Mouse (Mus musculus) heart, embryonic 16.5 days (tissue): Measurements from ENCODE around the gene Nvl. TPM values are rescaled to one million over a fixed set of nuclear protein-coding genes. Genes with fewer than 3 reads are reported as not detected.

ENCODE experiments used
- ATAC-seq: fragments of 200-750 bp; cut with Nextera tagmentation; replicated peaks from 2 replicates; pipeline ENCODE4 v1.8.0; 2017; ENCODE audit warnings: moderate number of reproducible peaks; ENCODE audit not compliant: insufficient read depth, low FRiP score; ENCODE audit errors: extremely low read depth
- H3K27ac ChIP-seq: fragments of 300-500 bp; sonication (generic); 2 replicates; pipeline ENCODE4 v1.5.1; 2014; ENCODE audit warnings: mild to moderate bottlenecking, low read length, control low read depth, moderate library complexity
- H3K27me3 ChIP-seq: fragments of 300-500 bp; sonication (generic); 2 replicates; pipeline ENCODE4 v1.6.1; 2014; ENCODE audit warnings: low read length, mixed read lengths; ENCODE audit not compliant: control insufficient read depth, insufficient read depth
- H3K36me3 ChIP-seq: fragments of 300-500 bp; sonication (generic); 2 replicates; pipeline ENCODE4 v1.6.1; 2014; ENCODE audit not compliant: control insufficient read depth, insufficient read depth
- H3K4me1 ChIP-seq: fragments of 300-500 bp; sonication (generic); 2 replicates; pipeline ENCODE4 v1.6.1; 2014; ENCODE audit warnings: low read length, mixed read lengths; ENCODE audit not compliant: control insufficient read depth, insufficient read depth
- H3K4me2 ChIP-seq: fragments of 300-500 bp; sonication (generic); 2 replicates; pipeline ENCODE4 v1.6.1; 2014; ENCODE audit warnings: low read depth, mild to moderate bottlenecking, control low read depth, low read length
- H3K4me3 ChIP-seq: fragments of 300-500 bp; sonication (generic); 2 replicates; pipeline ENCODE4 v1.5.1; 2014; ENCODE audit warnings: mild to moderate bottlenecking, control low read depth, low read length
- H3K9ac ChIP-seq: fragments of 300-500 bp; sonication (generic); 2 replicates; pipeline ENCODE4 v1.6.1; 2014; ENCODE audit warnings: low read length, control low read depth
- H3K9me3 ChIP-seq: fragments of 300-500 bp; sonication (generic); replicated peaks from 2 replicates; pipeline ENCODE4 v1.6.1; 2016; ENCODE audit warnings: low read length; ENCODE audit not compliant: control insufficient read depth
- WGBS: fragments of 180-500 bp; shearing (Covaris S2); extraction: QIAGEN DNeasy Blood & Tissue Kit; methylation state at CpG from one replicate; pipeline ENCODE4 v1.1.7; 2014; 5-methylcytosine and 5-hydroxymethylcytosine counted together
- polyA plus RNA-seq: library from polyadenylated mRNA; unstranded; fragments of >200 nt; fragmentation: Nextera tagmentation; extraction: Ambion mirVana; gene quantifications from 2 replicates; pipeline ENCODE4 v1.2.1, GENCODE M21; 2015

Nvl gene
- polyA plus RNA-seq, 1 experiment from 2014 or later, result 16.4 TPM

GRCm38 (mm10) chr1:181124145-181124544 lies 19.9 kb downstream of the Nvl start:
- no peaks in the 10 kb centered on the region for H3K4me1 ChIP-seq
- ATAC-seq, result no peak
- no peak overlapping the region for H3K4me3 ChIP-seq
- peaks cover 42% of the 10 kb centered on the region for H3K36me3 ChIP-seq
- H3K9me3 ChIP-seq, result no peaks in the 10 kb centered on the region
- 84% methylated on average over 2 of the region's 2 CpGs for WGBS
- no peak overlapping the region for H3K27ac ChIP-seq
- H3K4me2 ChIP-seq, result no peak overlapping the region
- H3K9ac ChIP-seq, result no peak overlapping the region
- no peaks in the 10 kb centered on the region for H3K27me3 ChIP-seq

GRCm38 (mm10) chr1:181117112-181117511 lies 26.9 kb downstream of the Nvl start:
- ATAC-seq, result no peak
- peaks cover 36% of the 10 kb centered on the region for H3K36me3 ChIP-seq
- no peak overlapping the region for H3K4me2 ChIP-seq
- no peaks in the 10 kb centered on the region for H3K27me3 ChIP-seq
- H3K27ac ChIP-seq, result no peak overlapping the region
- H3K4me1 ChIP-seq, result no peaks in the 10 kb centered on the region
- no peaks in the 10 kb centered on the region for H3K9me3 ChIP-seq
- H3K4me3 ChIP-seq, result no peak overlapping the region
- WGBS, result 89% methylated on average over 4 of the region's 4 CpGs
- no peak overlapping the region for H3K9ac ChIP-seq

GRCm38 (mm10) chr1:181090048-181090447 lies 54.0 kb downstream of the Nvl start:
- Histone ChIP-seq H3K9ac (no peak overlapping the region), H3K36me3 (peaks cover 28% of the 10 kb centered on the region), H3K4me2 (no peak overlapping the region), H3K4me1 (no peaks in the 10 kb centered on the region), H3K27ac (no peak overlapping the region), H3K9me3 (no peaks in the 10 kb centered on the region), H3K27me3 (no peaks in the 10 kb centered on the region), H3K4me3 (no peak overlapping the region)
- no peak for ATAC-seq
- 69% methylated on average over 12 of the region's 12 CpGs for WGBS

GRCm38 (mm10) chr1:181084021-181084420 lies 60.0 kb downstream of the Nvl start:
- 32% methylated on average over 2 of the region's 2 CpGs for WGBS
- ATAC-seq, result no peak

GRCm38 (mm10) chr1:181073075-181073474 lies 70.9 kb downstream of the Nvl start:
- 43% methylated on average over 5 of the region's 5 CpGs for WGBS
- ATAC-seq, result no peak
- H3K9me3 ChIP-seq, result no peaks in the 10 kb centered on the region
- H3K27me3 ChIP-seq, result 0 out of 2 replicates have a peak, but pooled peaks cover 3% of the 10 kb centered on the region
- no peak overlapping the region for H3K4me2 ChIP-seq
- no peak overlapping the region for H3K9ac ChIP-seq
- H3K36me3 ChIP-seq, result no peaks in the 10 kb centered on the region
- H3K27ac ChIP-seq, result no peak overlapping the region
- no peak overlapping the region for H3K4me3 ChIP-seq
- no peaks in the 10 kb centered on the region for H3K4me1 ChIP-seq

More at GRCm38 (mm10) chr1:181084021-181084420, 60.0 kb downstream of the Nvl start:
- H3K4me1 ChIP-seq, result no peaks in the 10 kb centered on the region
- no peaks in the 10 kb centered on the region for H3K27me3 ChIP-seq
- H3K9me3 ChIP-seq, result no peaks in the 10 kb centered on the region
- no peak overlapping the region for H3K27ac ChIP-seq
- H3K36me3 ChIP-seq, result no peaks in the 10 kb centered on the region
- no peak overlapping the region for H3K9ac ChIP-seq
- no peak overlapping the region for H3K4me2 ChIP-seq
- H3K4me3 ChIP-seq, result no peak overlapping the region

- no peaks in the 10 kb centered on the region for H3K36me3 ChIP-seq
- no peak overlapping the region for H3K27ac ChIP-seq
- H3K4me2 ChIP-seq, result no peak overlapping the region
- no peak overlapping the region for H3K4me3 ChIP-seq
- no peaks in the 10 kb centered on the region for H3K27me3 ChIP-seq
- H3K9me3 ChIP-seq, result no peaks in the 10 kb centered on the region
- no peaks in the 10 kb centered on the region for H3K4me1 ChIP-seq
- 57% methylated on average over 11 of the region's 11 CpGs for WGBS
- no peak for ATAC-seq
- H3K9ac ChIP-seq, result no peak overlapping the region
These were observed 74.3 kb downstream of the Nvl start for GRCm38 (mm10) chr1:181069671-181070070.

- Histone ChIP-seq H3K36me3 (no peaks in the 10 kb centered on the region), H3K27ac (no peak overlapping the region), H3K4me3 (no peak overlapping the region), H3K9me3 (no peaks in the 10 kb centered on the region), H3K27me3 (no peaks in the 10 kb centered on the region), H3K4me2 (no peak overlapping the region), H3K9ac (no peak overlapping the region), H3K4me1 (no peaks in the 10 kb centered on the region)
- WGBS, result 48% methylated on average over 1 of the region's 1 CpGs
- ATAC-seq, result no peak
These were observed 75.7 kb downstream of the Nvl start for GRCm38 (mm10) chr1:181068344-181068743.

GRCm38 (mm10) chr1:181064648-181065047 lies 79.4 kb downstream of the Nvl start:
- Histone ChIP-seq H3K27me3 (no peaks in the 10 kb centered on the region), H3K27ac (no peak overlapping the region), H3K4me2 (no peak overlapping the region), H3K4me3 (no peak overlapping the region), H3K9me3 (no peaks in the 10 kb centered on the region), H3K9ac (no peak overlapping the region), H3K36me3 (no peaks in the 10 kb centered on the region), H3K4me1 (no peaks in the 10 kb centered on the region)
- WGBS, result 62% methylated on average over 6 of the region's 6 CpGs
- no peak for ATAC-seq

GRCm38 (mm10) chr1:181063991-181064390 lies 80.0 kb downstream of the Nvl start:
- no peak overlapping the region for H3K4me3 ChIP-seq
- no peak for ATAC-seq

More at GRCm38 (mm10) chr1:181063991-181064390, 80.0 kb downstream of the Nvl start:
- H3K4me1 ChIP-seq, result no peaks in the 10 kb centered on the region
- H3K27me3 ChIP-seq, result no peaks in the 10 kb centered on the region
- H3K9me3 ChIP-seq, result no peaks in the 10 kb centered on the region
- no peaks in the 10 kb centered on the region for H3K36me3 ChIP-seq
- no peak overlapping the region for H3K27ac ChIP-seq
- H3K4me2 ChIP-seq, result no peak overlapping the region
- 67% methylated on average over 2 of the region's 2 CpGs for WGBS
- no peak overlapping the region for H3K9ac ChIP-seq
